Mouse (Mus musculus): ENCODE measurements at regions not wholly inside any gene's neighbourhood (a gene's known extent, or its start where the extent isn't known, plus 50 kb on each side); places are given as distances from the start of the nearest gene placed in this dataset.

DNA sequence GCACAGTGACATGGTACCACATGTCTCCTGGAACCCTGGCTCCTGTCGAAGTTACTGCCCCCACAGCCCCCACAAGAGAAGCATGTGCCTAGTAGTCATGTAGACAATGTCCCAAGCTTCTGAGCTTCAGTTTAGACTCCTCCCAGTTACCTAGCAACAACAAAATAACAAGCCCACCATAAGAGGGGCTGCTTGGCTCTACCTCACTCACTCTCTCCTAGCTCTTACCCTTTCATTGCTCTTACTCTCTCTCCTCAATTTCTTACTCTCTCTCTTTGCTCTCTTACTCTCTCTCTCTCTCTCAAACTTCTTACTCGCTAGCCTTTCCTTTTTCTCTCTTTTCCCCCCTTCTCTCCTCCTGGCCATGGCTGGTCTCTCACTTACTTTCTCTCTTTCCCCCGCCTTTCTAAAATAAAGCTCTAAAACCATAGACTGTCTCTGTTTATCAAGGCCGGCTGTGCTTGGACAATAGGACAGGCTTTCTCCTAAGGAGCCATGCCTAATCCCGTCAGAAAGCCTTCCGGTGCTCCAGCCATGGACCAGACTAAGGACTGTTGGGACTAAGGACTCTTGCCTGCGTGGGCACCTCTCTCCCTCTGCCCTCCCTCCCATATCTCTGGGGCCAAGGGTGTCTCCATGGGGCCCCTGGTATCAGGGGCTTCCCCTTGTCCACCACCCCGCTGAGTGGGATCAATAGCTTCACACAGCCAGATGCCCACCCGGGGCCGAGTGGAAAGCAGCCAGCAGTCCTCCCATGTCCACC, 813.7 kb upstream of the G6pd2 start:
- H3K27ac ChIP-seq (ENCODE audit: insufficient read depth, low read depth, low read length, poor library complexity, severe bottlenecking) = no peak overlapping the region
- H3K4me1 ChIP-seq (ENCODE audit: control insufficient read depth in 2 of 2, insufficient read depth in 2 of 2, low read length in 2 of 2, poor library complexity in 1 of 2) = no peaks in the 10 kb centered on the region
- no peaks in the 10 kb centered on the region for H3K9me3 ChIP-seq (ENCODE audit: control insufficient read depth, insufficient read depth, low read depth, low read length)
- no peak for TF ChIP-seq ZC3H11A (IDR thresholded peaks at IDR 0.05; ENCODE audit: borderline replicate concordance, low read depth, low read length)
- TF ChIP-seq HCFC1 (IDR thresholded peaks at IDR 0.05; ENCODE audit: borderline replicate concordance, insufficient read depth, low read length) = no peak
- TF ChIP-seq CHD2 (IDR thresholded peaks at IDR 0.05; ENCODE audit: low read depth, low read length) = no peak
- no peak for TF ChIP-seq MAFK (IDR thresholded peaks at IDR 0.05; ENCODE audit: insufficient read depth, low read depth, low read length)
- TF ChIP-seq ZNF384 (IDR thresholded peaks at IDR 0.05; ENCODE audit: low read depth, low read length) = no peak
- DNase-seq (ENCODE audit: low read depth, low spot score) = no peak
- H3K9ac ChIP-seq (ENCODE audit: insufficient read depth, low read depth, low read length, poor library complexity, severe bottlenecking) = no peak overlapping the region
- in situ Hi-C loops (cut with MboI; ENCODE audit: low sequenced_read_pairs in 2 of 2, unreplicated experiment in 2 of 2) = no loop called here
- no peaks in the 10 kb centered on the region for H3K36me3 ChIP-seq (ENCODE audit: control insufficient read depth, insufficient read depth, low read length, poor library complexity, severe bottlenecking)
- no peak overlapping the region for H3K4me3 ChIP-seq (ENCODE audit: insufficient read depth in 1 of 2, low read depth in 1 of 2, low read length in 2 of 2, poor library complexity in 1 of 2, severe bottlenecking in 1 of 2)

GRCm38 (mm10) chr5:61035539-61036089, 773.0 kb upstream of the G6pd2 start:
- no peak for DNase-seq (ENCODE audit: low read depth, low spot score)
- H3K27ac ChIP-seq (ENCODE audit: insufficient read depth, low read depth, low read length, poor library complexity, severe bottlenecking) = no peak overlapping the region

More at GRCm38 (mm10) chr5:61035539-61036089, 773.0 kb upstream of the G6pd2 start:
- TF ChIP-seq ZC3H11A (IDR thresholded peaks at IDR 0.05; ENCODE audit: borderline replicate concordance, low read depth, low read length) (no peak), HCFC1 (IDR thresholded peaks at IDR 0.05; ENCODE audit: borderline replicate concordance, insufficient read depth, low read length) (no peak), ZNF384 (IDR thresholded peaks at IDR 0.05; ENCODE audit: low read depth, low read length) (no peak), CHD2 (IDR thresholded peaks at IDR 0.05; ENCODE audit: low read depth, low read length) (no peak), MAFK (IDR thresholded peaks at IDR 0.05; ENCODE audit: insufficient read depth, low read depth, low read length) (no peak)
- Histone ChIP-seq H3K4me1 (ENCODE audit: control insufficient read depth in 2 of 2, insufficient read depth in 2 of 2, low read length in 2 of 2, poor library complexity in 1 of 2) (no peaks in the 10 kb centered on the region), H3K4me3 (ENCODE audit: insufficient read depth in 1 of 2, low read depth in 1 of 2, low read length in 2 of 2, poor library complexity in 1 of 2, severe bottlenecking in 1 of 2) (no peak overlapping the region), H3K9ac (ENCODE audit: insufficient read depth, low read depth, low read length, poor library complexity, severe bottlenecking) (no peak overlapping the region), H3K36me3 (ENCODE audit: control insufficient read depth, insufficient read depth, low read length, poor library complexity, severe bottlenecking) (no peaks in the 10 kb centered on the region), H3K9me3 (ENCODE audit: control insufficient read depth, insufficient read depth, low read depth, low read length) (no peaks in the 10 kb centered on the region)
- in situ Hi-C loops (cut with MboI; ENCODE audit: low sequenced_read_pairs in 2 of 2, unreplicated experiment in 2 of 2) = no loop called here
